Mouse (Mus musculus): ENCODE results near the gene Zfp652. TPM values are rescaled to one million over a fixed set of nuclear protein-coding genes. Genes with fewer than 3 reads are reported as not detected.

Zfp652 gene
- total and polyA plus RNA-seq, 3 experiments, result 16.1 to 54.4 (median 47.6) TPM

GRCm38 (mm10) chr11:95795582-95795981 is 83.1 kb downstream of the Zfp652 start:
- H3K36me3 ChIP-seq (ENCODE audit: control insufficient read depth, insufficient read depth, low read length), result peaks cover 10% of the 10 kb centered on the region

GRCm38 (mm10) chr11:95805010-95805409 is 92.5 kb downstream of the Zfp652 start:
- no peak for TF ChIP-seq EP300 (IDR thresholded peaks at IDR 0.05; ENCODE audit: insufficient read depth, low read depth, low read length)
- no peak for TF ChIP-seq CTCF (IDR thresholded peaks at IDR 0.05)
- no peak for TF ChIP-seq POLR2A (IDR thresholded peaks at IDR 0.05; ENCODE audit: insufficient read depth, low read depth, low read length)
- 44% methylated on average over 5 of the region's 5 CpGs for WGBS
- H3K36me3 ChIP-seq (ENCODE audit: control insufficient read depth, insufficient read depth, low read length), result no peaks in the 10 kb centered on the region
- H3K4me3 ChIP-seq, result no peak overlapping the region
- peaks cover 9% of the 10 kb centered on the region for H3K4me1 ChIP-seq (ENCODE audit: control insufficient read depth, insufficient read depth, low read length)
- no peak for DNase-seq
- H3K27me3 ChIP-seq (ENCODE audit: control insufficient read depth, insufficient read depth, low read length), result no peaks in the 10 kb centered on the region
- intact Hi-C loops (cut with DNase I), result no loop called here
- no peaks in the 10 kb centered on the region for H3K79me2 ChIP-seq (replicated peaks; ENCODE audit: control insufficient read depth, insufficient read depth, low read length)
- no peak overlapping the region for H3K9ac ChIP-seq (ENCODE audit: low read depth, low read length)
- H3K27ac ChIP-seq, result no peak overlapping the region

More at GRCm38 (mm10) chr11:95795582-95795981, 83.1 kb downstream of the Zfp652 start:
- intact Hi-C loops (cut with DNase I), result no loop called here
- H3K4me1 ChIP-seq (ENCODE audit: control insufficient read depth, insufficient read depth, low read length), result peaks cover 27% of the 10 kb centered on the region
- H3K4me3 ChIP-seq, result no peak overlapping the region
- no peaks in the 10 kb centered on the region for H3K27me3 ChIP-seq (ENCODE audit: control insufficient read depth, insufficient read depth, low read length)
- H3K79me2 ChIP-seq (replicated peaks; ENCODE audit: control insufficient read depth, insufficient read depth, low read length), result no peaks in the 10 kb centered on the region
- DNase-seq, result peak; percentile 51 to 67
- H3K9ac ChIP-seq (ENCODE audit: low read depth, low read length), result no peak overlapping the region
- WGBS, result 19% methylated on average over 5 of the region's 5 CpGs
- peak overlapping the region; percentile 76 for H3K27ac ChIP-seq
- TF ChIP-seq EP300 (IDR thresholded peaks at IDR 0.05; ENCODE audit: insufficient read depth, low read depth, low read length) (peak; percentile 67; the same call in 1 of the 2 replicates), CTCF (IDR thresholded peaks at IDR 0.05) (no peak)

- TF ChIP-seq POLR2A (IDR thresholded peaks at IDR 0.05; ENCODE audit: insufficient read depth, low read depth, low read length) (no peak), EP300 (IDR thresholded peaks at IDR 0.05; ENCODE audit: insufficient read depth, low read depth, low read length) (0 out of 2 replicates have a peak, but pooled peaks have one; percentile 33)
- intact Hi-C loops (cut with DNase I), result no loop called here
- no peak overlapping the region for H3K9ac ChIP-seq (ENCODE audit: low read depth, low read length)
- no peak for DNase-seq
- H3K4me3 ChIP-seq, result no peak overlapping the region
- H3K4me1 ChIP-seq (ENCODE audit: control insufficient read depth, insufficient read depth, low read length), result peaks cover 9% of the 10 kb centered on the region
- 17% methylated on average over 3 of the region's 3 CpGs for WGBS
- H3K36me3 ChIP-seq (ENCODE audit: control insufficient read depth, insufficient read depth, low read length), result no peaks in the 10 kb centered on the region
- H3K27ac ChIP-seq, result no peak overlapping the region; the same call in 1 of the 2 replicates
- H3K79me2 ChIP-seq (replicated peaks; ENCODE audit: control insufficient read depth, insufficient read depth, low read length), result no peaks in the 10 kb centered on the region
- no peaks in the 10 kb centered on the region for H3K27me3 ChIP-seq (ENCODE audit: control insufficient read depth, insufficient read depth, low read length)
Observed at GRCm38 (mm10) chr11:95805527-95805926, 93.1 kb downstream of the Zfp652 start.

- H3K36me3 ChIP-seq (ENCODE audit: control insufficient read depth, insufficient read depth, low read length), result no peaks in the 10 kb centered on the region
- no peak overlapping the region for H3K4me3 ChIP-seq
- DNase-seq, result no peak
- H3K27me3 ChIP-seq (ENCODE audit: control insufficient read depth, insufficient read depth, low read length), result no peaks in the 10 kb centered on the region
- no peak overlapping the region for H3K9ac ChIP-seq (ENCODE audit: low read depth, low read length)
- WGBS, result 97% methylated on average over 5 of the region's 5 CpGs
- H3K4me1 ChIP-seq (ENCODE audit: control insufficient read depth, insufficient read depth, low read length), result peaks cover 9% of the 10 kb centered on the region
- H3K79me2 ChIP-seq (replicated peaks; ENCODE audit: control insufficient read depth, insufficient read depth, low read length), result no peaks in the 10 kb centered on the region
- no peak overlapping the region for H3K27ac ChIP-seq
- intact Hi-C loops (cut with DNase I), result no loop called here
- TF ChIP-seq EP300 (IDR thresholded peaks at IDR 0.05; ENCODE audit: insufficient read depth, low read depth, low read length), result no peak
- TF ChIP-seq POLR2A (IDR thresholded peaks at IDR 0.05; ENCODE audit: insufficient read depth, low read depth, low read length), result no peak
- no peak for TF ChIP-seq CTCF (IDR thresholded peaks at IDR 0.05)
Observed at GRCm38 (mm10) chr11:95807884-95808283, 95.4 kb downstream of the Zfp652 start.

- Histone ChIP-seq H3K79me2 (replicated peaks; ENCODE audit: control insufficient read depth, insufficient read depth, low read length) (no peaks in the 10 kb centered on the region), H3K27me3 (ENCODE audit: control insufficient read depth, insufficient read depth, low read length) (no peaks in the 10 kb centered on the region), H3K9ac (ENCODE audit: low read depth, low read length) (no peak overlapping the region), H3K4me1 (ENCODE audit: control insufficient read depth, insufficient read depth, low read length) (peaks cover 9% of the 10 kb centered on the region), H3K4me3 (no peak overlapping the region), H3K27ac (peak overlapping the region; percentile 40), H3K36me3 (ENCODE audit: control insufficient read depth, insufficient read depth, low read length) (no peaks in the 10 kb centered on the region)
- DNase-seq, result peak in 1 of 2 experiments; percentile 70
- intact Hi-C loops (cut with DNase I), result no loop called here
- 29% methylated on average over 5 of the region's 5 CpGs for WGBS
- no peak for TF ChIP-seq EP300 (IDR thresholded peaks at IDR 0.05; ENCODE audit: insufficient read depth, low read depth, low read length)
- no peak for TF ChIP-seq CTCF (IDR thresholded peaks at IDR 0.05)
- TF ChIP-seq POLR2A (IDR thresholded peaks at IDR 0.05; ENCODE audit: insufficient read depth, low read depth, low read length), result no peak
Observed at GRCm38 (mm10) chr11:95808448-95809011, 96.1 kb downstream of the Zfp652 start.

GRCm38 (mm10) chr11:95809603-95810002 is 97.1 kb downstream of the Zfp652 start:
- Histone ChIP-seq H3K36me3 (ENCODE audit: control insufficient read depth, insufficient read depth, low read length) (no peaks in the 10 kb centered on the region), H3K79me2 (replicated peaks; ENCODE audit: control insufficient read depth, insufficient read depth, low read length) (no peaks in the 10 kb centered on the region), H3K9ac (ENCODE audit: low read depth, low read length) (no peak overlapping the region), H3K27ac (no peak overlapping the region), H3K4me1 (ENCODE audit: control insufficient read depth, insufficient read depth, low read length) (peaks cover 9% of the 10 kb centered on the region), H3K4me3 (no peak overlapping the region), H3K27me3 (ENCODE audit: control insufficient read depth, insufficient read depth, low read length) (no peaks in the 10 kb centered on the region)
- TF ChIP-seq POLR2A (IDR thresholded peaks at IDR 0.05; ENCODE audit: insufficient read depth, low read depth, low read length) (no peak), EP300 (IDR thresholded peaks at IDR 0.05; ENCODE audit: insufficient read depth, low read depth, low read length) (no peak), CTCF (IDR thresholded peaks at IDR 0.05) (no peak)
- WGBS, result 44% methylated on average over 5 of the region's 5 CpGs
- intact Hi-C loops (cut with DNase I), result no loop called here
- DNase-seq, result no peak

Measured in heart, adult 2 months (tissue).